Mouse (Mus musculus) lung, embryonic 14.5 days (tissue): ENCODE results near the gene Ror1. TPM values are rescaled to one million over a fixed set of nuclear protein-coding genes. Genes with fewer than 3 reads are reported as not detected.

Experiments used
- ATAC-seq: fragments of 200-750 bp; cut with Nextera tagmentation; 2 replicates; pipeline ENCODE4 v1.8.0; 2017; ENCODE audit warnings: mild to moderate bottlenecking, moderate TSS enrichment, moderate library complexity; ENCODE audit not compliant: insufficient read depth
- DNase-seq: peaks from one replicate; pipeline ENCODE4 v3.0.0-alpha.2; 2015
- H3K27ac ChIP-seq: fragments of 300-500 bp; sonication (generic); 2 replicates; pipeline ENCODE4 v1.5.1; 2014; ENCODE audit warnings: low read depth, mild to moderate bottlenecking, moderate library complexity
- H3K27me3 ChIP-seq: fragments of 300-500 bp; sonication (generic); 2 replicates; pipeline ENCODE4 v1.6.1; 2014; ENCODE audit warnings: low read length, control low read depth; ENCODE audit not compliant: insufficient read depth
- H3K36me3 ChIP-seq: fragments of 300-500 bp; sonication (generic); 2 replicates; pipeline ENCODE4 v1.6.1; 2014; ENCODE audit warnings: control low read depth; ENCODE audit not compliant: insufficient read depth
- H3K4me1 ChIP-seq: fragments of 300-500 bp; sonication (generic); 2 replicates; pipeline ENCODE4 v1.6.1; 2014; ENCODE audit warnings: antibody characterized with exemption, control low read depth; ENCODE audit not compliant: insufficient read depth
- H3K4me2 ChIP-seq: fragments of 300-500 bp; sonication (generic); 2 replicates; pipeline ENCODE4 v1.6.1; 2014; ENCODE audit warnings: mild to moderate bottlenecking
- H3K4me3 ChIP-seq: fragments of 300-500 bp; sonication (generic); 2 replicates; pipeline ENCODE4 v1.5.1; 2014; ENCODE audit warnings: low read depth, low read length
- H3K9ac ChIP-seq: fragments of 300-500 bp; sonication (generic); 2 replicates; pipeline ENCODE4 v1.6.1; 2014
- H3K9me3 ChIP-seq: fragments of 300-500 bp; sonication (generic); 2 replicates; pipeline ENCODE4 v1.6.1; 2016; ENCODE audit warnings: low read depth, low read length, control low read depth
- CTCF ChIP-seq: IDR thresholded peaks from 2 replicates; pipeline ENCODE4 v1.5.1; 2016; ENCODE audit warnings: antibody characterized with exemption, low read depth
- WGBS: fragments of 180-500 bp; shearing (Covaris S2); extraction: QIAGEN DNeasy Blood & Tissue Kit; methylation state at CpG from one replicate; pipeline ENCODE4 v1.1.7; 2014; 5-methylcytosine and 5-hydroxymethylcytosine counted together
- polyA plus RNA-seq: library from polyadenylated mRNA; unstranded; fragments of >200 nt; fragmentation: Nextera tagmentation; extraction: Ambion mirVana; gene quantifications from 2 replicates; pipeline ENCODE4 v1.2.1, GENCODE M21; 2014

Gene Ror1
- polyA plus RNA-seq, 1 experiment from 2014 or later = 23.8 TPM

DNA sequence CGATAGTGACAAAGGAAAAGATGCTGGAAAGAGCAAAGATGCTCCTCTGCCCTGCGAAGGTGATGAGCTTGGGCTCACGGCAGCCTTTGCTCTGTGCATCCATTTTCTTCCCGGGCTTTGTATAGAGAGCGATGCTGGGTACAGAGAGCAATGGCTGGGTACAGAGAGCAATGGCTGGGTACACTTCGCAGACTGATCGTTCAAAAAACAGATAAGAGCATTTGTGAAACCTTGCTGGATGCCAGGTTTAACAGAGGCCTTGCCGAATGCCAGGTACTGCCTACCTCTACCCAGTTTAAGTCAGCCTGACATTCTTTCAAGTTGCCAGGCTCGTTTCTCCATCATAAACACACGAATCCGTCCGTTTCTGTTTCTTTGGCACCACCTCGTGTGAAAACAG, 38.2 kb upstream of the Ror1 start:
- Histone ChIP-seq H3K4me3 (no peak overlapping the region), H3K27me3 (no peaks in the 10 kb centered on the region), H3K36me3 (no peaks in the 10 kb centered on the region), H3K27ac (no peak overlapping the region), H3K4me2 (no peak overlapping the region), H3K9me3 (no peaks in the 10 kb centered on the region), H3K4me1 (no peaks in the 10 kb centered on the region), H3K9ac (no peak overlapping the region)
- TF ChIP-seq CTCF = no peak
- no peak for ATAC-seq
- no peak for DNase-seq
- 72% methylated on average over 13 of the region's 13 CpGs for WGBS

DNA sequence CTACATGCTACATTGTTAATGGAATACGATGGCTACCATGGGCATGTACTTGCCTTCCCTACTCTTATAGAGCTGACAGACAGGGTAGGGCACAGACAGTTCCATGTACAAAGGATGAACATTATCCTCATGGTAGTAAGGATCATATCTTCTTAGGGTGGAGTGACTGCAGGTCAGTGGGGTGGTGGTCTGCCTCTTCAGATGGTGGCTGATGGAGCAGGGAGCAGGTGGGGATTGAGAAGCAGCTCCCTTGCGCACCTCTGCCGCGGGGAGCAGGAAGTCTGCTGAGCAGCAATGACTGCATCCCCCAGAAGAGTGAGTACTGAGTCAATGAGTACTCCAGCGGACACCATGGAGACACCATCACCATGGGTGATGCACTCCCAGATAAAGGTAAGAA, 37.0 kb upstream of the Ror1 start:
- H3K4me1 ChIP-seq = no peaks in the 10 kb centered on the region
- no peaks in the 10 kb centered on the region for H3K9me3 ChIP-seq
- DNase-seq (no peak), ATAC-seq (no peak)
- no peak overlapping the region for H3K4me2 ChIP-seq
- H3K27me3 ChIP-seq = no peaks in the 10 kb centered on the region
- no peak overlapping the region for H3K4me3 ChIP-seq
- no peaks in the 10 kb centered on the region for H3K36me3 ChIP-seq
- no peak overlapping the region for H3K9ac ChIP-seq
- TF ChIP-seq CTCF = no peak
- 91% methylated on average over 5 of the region's 5 CpGs for WGBS
- no peak overlapping the region for H3K27ac ChIP-seq

DNA sequence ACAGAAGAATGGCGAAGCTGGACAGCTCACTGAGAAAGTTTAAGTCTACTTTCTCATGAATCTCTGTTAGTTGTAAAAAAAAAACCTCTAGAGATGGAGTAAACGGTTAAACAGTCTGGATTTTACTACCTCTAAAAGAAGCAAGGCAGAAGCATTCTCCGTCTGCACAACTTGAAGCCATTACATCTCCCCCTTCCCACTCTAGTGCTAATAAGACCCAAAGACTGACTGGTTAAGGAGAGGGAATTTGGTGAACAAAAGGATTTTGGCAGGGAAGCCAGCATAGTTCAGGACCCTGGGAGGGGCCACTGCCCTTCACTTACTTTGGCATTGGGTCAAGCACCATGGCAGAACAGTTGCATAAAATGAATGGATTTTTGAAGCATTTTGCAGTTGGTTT, 35.8 kb upstream of the Ror1 start:
- DNase-seq = no peak
- H3K36me3 ChIP-seq = no peaks in the 10 kb centered on the region
- H3K4me2 ChIP-seq = no peak overlapping the region
- H3K27me3 ChIP-seq = no peaks in the 10 kb centered on the region
- no peak overlapping the region for H3K9ac ChIP-seq
- H3K27ac ChIP-seq = no peak overlapping the region
- no peaks in the 10 kb centered on the region for H3K4me1 ChIP-seq
- no peaks in the 10 kb centered on the region for H3K9me3 ChIP-seq
- TF ChIP-seq CTCF = no peak
- no peak for ATAC-seq
- no peak overlapping the region for H3K4me3 ChIP-seq
- WGBS = 57% methylated on average over 3 of the region's 3 CpGs

DNA sequence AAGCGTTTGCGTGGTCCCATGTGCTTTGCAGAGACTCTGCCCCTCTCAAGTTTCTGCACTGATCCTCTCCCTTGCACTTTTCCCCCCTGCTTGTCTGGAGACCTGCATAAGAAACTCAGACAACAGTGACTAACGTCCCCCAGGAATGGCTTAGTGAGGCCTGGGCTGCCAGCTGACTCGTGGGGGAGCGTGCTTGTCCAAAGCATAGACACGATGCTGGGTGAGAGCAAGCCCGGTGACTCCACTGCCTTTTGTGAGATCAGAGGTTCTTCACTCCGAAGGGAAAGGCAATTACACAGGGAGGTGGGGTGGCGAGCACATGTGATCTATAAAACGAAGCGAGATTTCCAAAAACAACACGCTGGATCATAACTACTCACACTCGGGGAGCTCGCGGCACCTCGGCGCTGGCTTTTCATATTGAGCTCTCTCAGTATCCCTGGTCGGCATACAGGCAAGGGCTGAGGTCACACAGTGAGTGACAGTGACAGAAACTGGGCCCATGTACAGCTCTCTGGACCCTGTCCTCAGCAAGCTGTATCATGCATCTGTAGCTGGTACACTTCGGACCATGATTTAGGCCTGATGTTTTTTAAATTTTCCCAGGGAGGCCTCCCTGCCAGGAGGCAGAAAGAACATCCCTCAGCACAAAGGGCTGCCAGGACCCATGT, 34.1 kb upstream of the Ror1 start:
- peak; percentile 52; the same call in 1 of the 2 replicates for ATAC-seq
- no peaks in the 10 kb centered on the region for H3K9me3 ChIP-seq
- no peak overlapping the region for H3K9ac ChIP-seq
- no peaks in the 10 kb centered on the region for H3K4me1 ChIP-seq
- no peak overlapping the region for H3K4me2 ChIP-seq
- H3K27ac ChIP-seq = no peak overlapping the region
- peak; percentile 51 for DNase-seq
- H3K36me3 ChIP-seq = no peaks in the 10 kb centered on the region
- H3K27me3 ChIP-seq = no peaks in the 10 kb centered on the region
- WGBS = 43% methylated on average over 19 of the region's 19 CpGs
- H3K4me3 ChIP-seq = no peak overlapping the region
- TF ChIP-seq CTCF = no peak

DNA sequence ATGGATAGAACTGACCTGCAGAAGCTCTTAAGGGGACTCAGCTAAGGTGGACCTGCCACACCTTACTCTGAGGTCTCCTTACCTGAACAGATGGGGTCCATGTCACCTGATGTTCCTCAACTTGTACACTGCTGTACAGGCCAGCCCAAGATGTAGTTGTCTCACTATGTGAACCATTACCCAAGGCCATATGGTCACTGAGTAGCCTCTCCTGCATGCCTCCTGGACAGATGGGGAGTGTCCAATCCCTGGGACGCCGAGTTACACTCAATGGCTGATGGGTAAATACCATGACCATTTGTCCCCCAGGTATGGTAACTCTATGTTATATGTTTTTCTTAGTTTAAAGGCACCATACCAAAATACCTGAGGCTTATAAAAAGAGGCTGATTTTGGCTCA, 29.9 kb upstream of the Ror1 start:
- no peak overlapping the region for H3K27ac ChIP-seq
- no peak overlapping the region for H3K4me2 ChIP-seq
- H3K4me1 ChIP-seq = no peaks in the 10 kb centered on the region
- no peak overlapping the region for H3K4me3 ChIP-seq
- H3K27me3 ChIP-seq = no peaks in the 10 kb centered on the region
- WGBS = 82% methylated on average over 2 of the region's 2 CpGs
- no peak for DNase-seq
- no peak for TF ChIP-seq CTCF
- H3K9me3 ChIP-seq = no peaks in the 10 kb centered on the region
- no peak for ATAC-seq
- H3K9ac ChIP-seq = no peak overlapping the region
- no peaks in the 10 kb centered on the region for H3K36me3 ChIP-seq

DNA sequence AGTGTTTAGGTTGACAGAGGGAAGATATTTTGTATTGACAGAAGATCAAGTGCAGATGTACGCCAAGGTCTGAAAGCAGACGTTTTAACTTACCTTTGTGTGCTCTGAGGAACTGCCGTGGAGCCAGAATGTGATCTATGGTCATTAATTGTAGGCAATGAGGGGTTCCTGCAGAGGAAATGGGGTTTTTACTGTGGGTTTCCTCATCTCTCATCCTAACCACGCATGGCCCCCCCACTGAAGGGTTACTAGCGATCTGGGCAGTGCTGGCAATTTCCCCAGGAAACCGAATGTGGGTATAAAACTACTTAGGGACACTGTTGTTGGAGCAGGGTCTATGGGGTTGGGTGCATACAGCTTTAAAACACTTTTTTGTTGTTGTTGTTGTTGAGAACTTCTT, 25.5 kb upstream of the Ror1 start:
- 64% methylated on average over 6 of the region's 6 CpGs for WGBS
- H3K27me3 ChIP-seq = no peaks in the 10 kb centered on the region

DNA sequence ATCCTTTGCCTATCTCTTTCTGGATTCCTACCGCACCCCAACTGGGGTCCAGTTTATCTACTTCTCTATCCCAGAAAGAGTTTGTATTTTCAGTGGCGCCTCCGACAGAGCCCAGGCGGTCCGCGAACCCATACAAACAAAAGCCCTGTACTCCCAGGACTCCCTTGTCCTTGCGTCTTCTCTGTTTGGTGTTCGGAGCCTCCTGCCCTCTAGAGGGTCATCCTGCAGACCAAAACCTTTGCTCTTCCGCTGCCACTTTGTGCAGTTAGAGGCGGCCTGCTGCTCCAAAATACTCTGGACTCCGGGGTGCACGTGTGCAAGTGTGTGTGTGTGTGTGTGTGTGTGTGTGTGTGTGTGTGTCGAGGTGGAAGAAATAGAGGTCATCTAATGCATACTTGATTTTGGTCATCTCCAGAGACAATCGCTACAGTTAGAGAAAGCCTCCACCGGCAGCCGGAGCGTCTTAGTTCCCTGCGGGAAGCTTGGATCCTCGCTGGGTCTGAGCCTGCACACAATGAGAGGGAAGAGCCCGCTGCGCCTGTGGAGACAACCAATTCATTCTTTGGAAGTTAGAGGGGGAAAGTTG, 1.1 kb downstream of the Ror1 start:
- peak overlapping the region; percentile 85 for H3K9ac ChIP-seq
- WGBS = 1% methylated on average over 21 of the region's 21 CpGs
- no peaks in the 10 kb centered on the region for H3K9me3 ChIP-seq
- no peaks in the 10 kb centered on the region for H3K36me3 ChIP-seq
- H3K4me2 ChIP-seq = peak overlapping the region; percentile 73
- peaks cover 10% of the 10 kb centered on the region for H3K4me1 ChIP-seq
- peak; percentile 73 for DNase-seq
- no peak for ATAC-seq
- H3K27me3 ChIP-seq = no peaks in the 10 kb centered on the region
- H3K4me3 ChIP-seq = peak overlapping the region; percentile 71
- TF ChIP-seq CTCF = peak; percentile 7; the same call in 1 of the 2 replicates
- H3K27ac ChIP-seq = peak overlapping the region; percentile 96

More for the DNA sequence above, 25.5 kb upstream of the Ror1 start:
- Histone ChIP-seq H3K4me2 (no peak overlapping the region), H3K27ac (no peak overlapping the region), H3K36me3 (no peaks in the 10 kb centered on the region), H3K4me1 (no peaks in the 10 kb centered on the region), H3K9me3 (no peaks in the 10 kb centered on the region), H3K9ac (no peak overlapping the region), H3K4me3 (no peak overlapping the region)
- DNase-seq (no peak), ATAC-seq (no peak)
- no peak for TF ChIP-seq CTCF
